Mouse (Mus musculus) hindbrain, embryonic 14.5 days (tissue): ENCODE data around the gene Btbd10. TPM values are rescaled to one million over a fixed set of nuclear protein-coding genes. Genes with fewer than 3 reads are reported as not detected.

Source experiments
- ATAC-seq: fragments of 200-750 bp; cut with Nextera tagmentation; 2 replicates; pipeline ENCODE4 v1.8.0; 2017; ENCODE audit warnings: moderate number of reproducible peaks, mild to moderate bottlenecking, moderate TSS enrichment, moderate library complexity; ENCODE audit not compliant: low FRiP score
- DNase-seq: peaks from one replicate; pipeline ENCODE4 v3.0.0-alpha.2; 2015; ENCODE audit warnings: low spot score
- H3K27ac ChIP-seq: fragments of 300-500 bp; sonication (generic); 2 replicates; pipeline ENCODE4 v1.5.1; 2014; ENCODE audit warnings: mild to moderate bottlenecking, moderate library complexity
- H3K27me3 ChIP-seq: fragments of 300-500 bp; sonication (generic); 2 replicates; pipeline ENCODE4 v1.6.1; 2014; ENCODE audit warnings: mild to moderate bottlenecking, low read length, mixed read lengths; ENCODE audit not compliant: control insufficient read depth, insufficient read depth
- H3K36me3 ChIP-seq: fragments of 300-500 bp; sonication (generic); replicated peaks from 2 replicates; pipeline ENCODE4 v1.6.1; 2014; ENCODE audit not compliant: control insufficient read depth, insufficient read depth
- H3K4me1 ChIP-seq: fragments of 300-500 bp; sonication (generic); replicated peaks from 2 replicates; pipeline ENCODE4 v1.6.1; 2014; ENCODE audit warnings: antibody characterized with exemption, low read length, mixed read lengths; ENCODE audit not compliant: control insufficient read depth, insufficient read depth
- H3K4me2 ChIP-seq: fragments of 300-500 bp; sonication (generic); replicated peaks from 2 replicates; pipeline ENCODE4 v1.6.1; 2014; ENCODE audit warnings: mild to moderate bottlenecking, moderate library complexity
- H3K4me3 ChIP-seq: fragments of 300-500 bp; sonication (generic); replicated peaks from 2 replicates; pipeline ENCODE4 v1.5.1; 2014; ENCODE audit warnings: mild to moderate bottlenecking, low read length
- H3K9ac ChIP-seq: fragments of 300-500 bp; sonication (generic); 2 replicates; pipeline ENCODE4 v1.6.1; 2014
- H3K9me3 ChIP-seq: fragments of 300-500 bp; sonication (generic); 2 replicates; pipeline ENCODE4 v1.6.1; 2016; ENCODE audit warnings: low read length; ENCODE audit not compliant: control insufficient read depth
- WGBS: fragments of 180-500 bp; shearing (Covaris S2); extraction: QIAGEN DNeasy Blood & Tissue Kit; methylation state at CpG from one replicate; pipeline ENCODE4 v1.1.7; 2014; 5-methylcytosine and 5-hydroxymethylcytosine counted together
- polyA plus RNA-seq: library from polyadenylated mRNA; unstranded; fragments of >200 nt; fragmentation: Nextera tagmentation; extraction: Ambion mirVana; gene quantifications from 2 replicates; pipeline ENCODE4 v1.2.1, GENCODE M21; 2014

Gene Btbd10
- polyA plus RNA-seq, 1 experiment from 2014 or later: 81.8 TPM

DNA sequence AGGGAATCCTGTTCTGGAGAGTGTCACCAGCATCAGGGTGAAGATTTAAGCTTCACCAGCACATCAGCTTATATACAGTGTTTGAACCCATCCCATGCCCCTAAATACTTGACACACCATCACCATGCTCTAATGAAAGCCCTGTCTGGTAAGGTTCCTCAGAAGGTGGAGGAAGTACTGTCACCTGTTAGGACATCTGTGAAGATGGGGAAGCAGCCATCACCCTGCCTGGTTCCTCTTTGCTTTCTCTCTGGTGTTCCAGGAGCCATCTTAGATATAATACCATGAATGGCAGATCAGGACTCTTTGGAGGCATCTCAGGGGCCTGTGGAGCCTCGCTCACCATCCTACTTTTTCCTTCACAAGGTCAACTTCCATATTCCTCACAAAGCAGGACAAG, 3.5 kb upstream of the Btbd10 start:
- Histone ChIP-seq H3K4me1 (peaks cover 15% of the 10 kb centered on the region), H3K4me2 (no peak overlapping the region), H3K27ac (no peak overlapping the region), H3K27me3 (no peaks in the 10 kb centered on the region), H3K4me3 (no peak overlapping the region), H3K36me3 (no peaks in the 10 kb centered on the region), H3K9ac (no peak overlapping the region), H3K9me3 (no peaks in the 10 kb centered on the region)
- no peak for ATAC-seq
- 75% methylated on average over 1 of the region's 1 CpGs for WGBS
- no peak for DNase-seq

DNA sequence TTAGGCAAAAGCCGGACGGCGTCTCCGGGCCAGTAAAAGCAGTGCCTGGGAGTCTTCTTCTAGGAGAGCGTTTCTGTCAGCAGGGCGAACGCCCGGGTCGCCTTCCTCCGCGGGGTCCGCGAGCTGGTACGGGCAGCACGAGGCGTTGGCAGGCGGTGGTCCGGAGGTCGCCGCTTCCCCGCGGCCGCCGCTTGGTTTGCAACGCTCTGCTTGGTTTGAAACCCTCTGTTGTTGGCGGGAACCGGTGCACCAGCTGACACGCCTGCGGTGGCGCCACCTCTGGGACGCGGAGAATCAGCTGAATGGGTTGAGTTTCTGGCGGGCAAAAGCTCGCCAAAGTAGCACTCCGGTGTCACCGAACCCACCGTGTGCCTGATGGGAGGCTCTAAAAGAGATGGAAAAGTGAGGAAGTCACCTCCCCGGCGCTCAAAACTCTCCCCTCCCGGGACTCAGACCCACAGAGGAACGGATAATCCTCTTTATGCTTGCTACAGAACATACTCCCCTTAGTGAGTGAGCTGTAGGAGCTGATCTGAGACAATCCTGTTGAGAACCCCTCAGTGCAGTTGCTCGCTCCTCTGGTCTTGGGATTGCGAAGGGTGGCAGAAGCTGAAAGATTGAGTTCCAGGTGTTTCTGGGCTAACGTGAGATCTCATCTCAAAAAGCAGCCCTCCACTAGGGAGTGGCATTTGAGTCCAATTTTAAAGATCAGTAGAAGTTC, 588 bp upstream of the Btbd10 start:
- Histone ChIP-seq H3K27ac (peak overlapping the region; percentile 90), H3K4me3 (peak overlapping the region; percentile 90), H3K4me1 (peaks cover 19% of the 10 kb centered on the region), H3K36me3 (no peaks in the 10 kb centered on the region), H3K9me3 (no peaks in the 10 kb centered on the region), H3K27me3 (no peaks in the 10 kb centered on the region), H3K4me2 (peak overlapping the region; percentile 85), H3K9ac (peak overlapping the region; percentile 72)
- peak; percentile 67 for DNase-seq
- WGBS: under 1% methylated on average over 44 of the region's 44 CpGs
- peak; percentile 67; the same call in 1 of the 2 replicates for ATAC-seq

DNA sequence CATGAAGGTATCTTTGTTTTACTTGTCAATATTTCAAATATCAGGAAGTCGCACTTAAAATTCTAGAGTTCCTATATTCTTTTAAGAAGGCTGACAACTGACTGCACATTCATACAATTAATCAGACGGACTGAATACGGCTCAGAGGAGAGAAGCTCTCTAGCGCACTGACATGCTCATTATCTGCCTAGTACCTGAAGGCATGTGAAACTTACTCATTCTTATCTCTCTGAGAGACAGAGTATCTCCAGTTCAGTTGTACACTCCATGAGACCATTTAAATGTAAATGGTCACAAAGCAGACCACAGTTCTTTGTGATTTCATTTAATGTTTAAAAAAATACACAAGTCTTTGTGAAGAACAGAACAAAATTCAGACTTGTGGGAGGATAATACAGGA, 1.8 kb downstream of the Btbd10 start:
- DNase-seq (no peak), ATAC-seq (no peak)
- peak overlapping the region; percentile 67; the same call in 1 of the 2 replicates for H3K4me2 ChIP-seq
- H3K9me3 ChIP-seq: no peaks in the 10 kb centered on the region
- no peak overlapping the region for H3K9ac ChIP-seq
- WGBS: 58% methylated on average over 4 of the region's 4 CpGs
- H3K27ac ChIP-seq: no peak overlapping the region
- no peaks in the 10 kb centered on the region for H3K27me3 ChIP-seq
- no peaks in the 10 kb centered on the region for H3K36me3 ChIP-seq
- peaks cover 19% of the 10 kb centered on the region for H3K4me1 ChIP-seq
- H3K4me3 ChIP-seq: no peak overlapping the region

DNA sequence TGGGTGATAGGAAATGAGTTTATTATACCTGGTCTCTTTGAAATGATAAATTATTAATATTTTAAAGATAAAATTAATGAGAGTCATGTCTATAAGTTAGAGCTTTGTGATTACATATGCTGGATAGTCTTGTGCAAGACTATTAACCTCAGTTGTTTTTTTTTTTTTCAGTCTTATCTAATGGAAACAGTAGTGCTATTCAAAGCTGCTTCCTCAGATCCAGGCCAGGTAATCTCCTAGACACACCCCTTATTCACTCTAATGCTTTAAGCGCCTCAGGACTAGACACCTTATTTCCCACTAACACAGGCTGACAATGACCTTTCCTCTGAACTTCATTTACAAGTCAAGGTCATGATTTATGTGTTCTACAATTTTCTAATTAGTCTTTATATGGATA, 20.1 kb downstream of the Btbd10 start:
- Histone ChIP-seq H3K4me2 (no peak overlapping the region), H3K36me3 (no peaks in the 10 kb centered on the region), H3K4me3 (no peak overlapping the region), H3K27me3 (no peaks in the 10 kb centered on the region), H3K27ac (no peak overlapping the region), H3K9me3 (no peaks in the 10 kb centered on the region), H3K4me1 (0 out of 2 replicates have a peak, but pooled peaks cover 4% of the 10 kb centered on the region), H3K9ac (no peak overlapping the region)
- WGBS: 90% methylated on average over 1 of the region's 1 CpGs
- ATAC-seq (no peak), DNase-seq (no peak)

DNA sequence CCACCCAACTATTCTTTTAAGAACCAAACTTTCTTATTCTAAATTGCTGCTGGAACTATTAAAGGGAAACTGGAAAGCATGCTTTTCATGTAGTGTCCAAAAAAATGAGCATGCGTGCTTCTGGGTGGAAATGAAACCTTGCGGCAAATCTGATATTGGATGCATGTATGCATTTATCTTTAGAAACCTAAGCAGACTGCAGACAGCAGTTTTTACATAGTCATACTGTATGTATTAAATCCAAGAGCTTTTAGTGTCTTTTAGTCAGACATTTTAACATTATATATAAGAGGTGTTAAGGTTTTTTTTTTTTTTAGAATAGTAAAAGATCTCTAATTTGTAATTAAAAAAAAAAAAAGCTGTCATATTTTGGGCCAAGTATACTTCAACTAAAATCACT, 21.5 kb downstream of the Btbd10 start:
- H3K9ac ChIP-seq: no peak overlapping the region
- H3K9me3 ChIP-seq: no peaks in the 10 kb centered on the region
- 0 out of 2 replicates have a peak overlapping the region, but pooled peaks have one; percentile 5 for H3K27ac ChIP-seq
- ATAC-seq (no peak), DNase-seq (no peak)
- 0 out of 2 replicates have a peak, but pooled peaks cover 4% of the 10 kb centered on the region for H3K4me1 ChIP-seq
- 75% methylated on average over 2 of the region's 2 CpGs for WGBS
- H3K36me3 ChIP-seq: no peaks in the 10 kb centered on the region
- H3K4me3 ChIP-seq: no peak overlapping the region
- peak overlapping the region; percentile 40 for H3K4me2 ChIP-seq
- no peaks in the 10 kb centered on the region for H3K27me3 ChIP-seq

DNA sequence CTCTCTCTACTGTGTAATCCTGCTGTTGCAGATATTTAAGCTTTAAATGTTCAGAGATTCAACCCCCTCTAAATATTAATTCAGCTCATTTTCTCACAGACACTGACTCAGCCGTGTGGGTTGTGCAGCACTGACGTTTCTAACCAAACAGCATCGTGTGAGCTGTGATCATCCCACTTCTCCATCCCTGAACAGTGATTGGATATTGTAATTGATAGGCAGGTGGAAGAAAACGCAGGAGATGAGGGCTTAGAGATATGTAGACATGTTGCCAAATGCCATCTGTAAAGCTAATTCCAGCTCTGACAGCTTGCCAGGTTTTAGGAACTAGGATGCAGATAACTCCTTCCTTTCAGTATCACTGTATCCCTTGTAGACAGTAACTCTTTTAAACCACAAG, 21.9 kb downstream of the Btbd10 start:
- Histone ChIP-seq H3K4me1 (0 out of 2 replicates have a peak, but pooled peaks cover 4% of the 10 kb centered on the region), H3K27me3 (no peaks in the 10 kb centered on the region), H3K4me2 (peak overlapping the region; percentile 40), H3K36me3 (no peaks in the 10 kb centered on the region), H3K9ac (no peak overlapping the region), H3K9me3 (no peaks in the 10 kb centered on the region), H3K27ac (peak overlapping the region; percentile 66), H3K4me3 (0 out of 2 replicates have a peak overlapping the region, but pooled peaks have one; percentile 14)
- WGBS: 23% methylated on average over 4 of the region's 4 CpGs
- ATAC-seq (peak; percentile 87; the same call in 1 of the 2 replicates), DNase-seq (peak; percentile 74)

DNA sequence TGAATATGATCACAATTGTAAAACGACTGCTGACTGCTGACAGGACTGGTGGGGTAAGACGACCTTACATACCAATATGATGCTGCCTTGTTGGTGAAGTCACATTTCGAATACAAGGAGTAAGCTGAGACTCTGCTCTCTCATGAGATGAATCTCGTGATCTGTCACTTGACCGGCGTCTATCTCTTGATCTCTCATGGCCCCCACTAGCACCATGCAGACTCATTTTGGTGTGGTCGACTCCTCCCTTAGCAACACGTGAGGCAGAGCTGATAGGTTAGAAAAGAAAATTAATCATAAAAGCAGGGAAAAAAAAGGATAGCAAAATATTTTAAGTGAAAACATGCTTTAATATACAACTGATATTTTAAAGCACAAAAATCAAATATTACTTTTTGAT, 33.9 kb downstream of the Btbd10 start:
- no peaks in the 10 kb centered on the region for H3K9me3 ChIP-seq
- H3K4me1 ChIP-seq: no peaks in the 10 kb centered on the region
- no peak overlapping the region for H3K4me3 ChIP-seq
- DNase-seq: no peak
- whole genome bisulfite sequencing: 86% methylated on average over 8 of the region's 8 CpGs
- no peak overlapping the region for H3K4me2 ChIP-seq
- H3K9ac ChIP-seq: no peak overlapping the region
- no peaks in the 10 kb centered on the region for H3K27me3 ChIP-seq
- peaks cover 15% of the 10 kb centered on the region for H3K36me3 ChIP-seq
- no peak overlapping the region for H3K27ac ChIP-seq
- ATAC-seq: no peak

DNA sequence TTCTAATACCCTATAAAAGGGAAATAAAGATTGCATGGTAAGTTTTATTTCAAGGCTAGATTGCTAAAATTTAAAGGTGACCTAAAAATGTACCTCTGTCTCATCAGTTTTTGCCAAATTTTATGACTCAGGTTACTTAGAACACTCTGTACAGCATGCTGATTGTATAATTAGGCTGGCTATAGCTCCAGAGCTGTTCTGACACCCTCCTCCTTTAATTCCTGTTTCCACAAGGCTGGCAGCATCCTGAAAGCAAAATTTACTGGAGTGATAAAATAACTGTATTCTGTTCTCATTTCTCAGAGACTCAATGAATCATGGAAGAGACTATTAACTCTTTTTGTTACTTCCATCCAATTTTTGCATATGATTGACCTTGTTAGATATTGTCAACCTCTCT, 35.2 kb downstream of the Btbd10 start:
- Histone ChIP-seq H3K4me1 (no peaks in the 10 kb centered on the region), H3K27ac (no peak overlapping the region), H3K36me3 (peaks cover 15% of the 10 kb centered on the region), H3K9ac (no peak overlapping the region), H3K4me2 (no peak overlapping the region), H3K9me3 (no peaks in the 10 kb centered on the region), H3K4me3 (no peak overlapping the region), H3K27me3 (no peaks in the 10 kb centered on the region)
- no peak for ATAC-seq
- DNase-seq: no peak

DNA sequence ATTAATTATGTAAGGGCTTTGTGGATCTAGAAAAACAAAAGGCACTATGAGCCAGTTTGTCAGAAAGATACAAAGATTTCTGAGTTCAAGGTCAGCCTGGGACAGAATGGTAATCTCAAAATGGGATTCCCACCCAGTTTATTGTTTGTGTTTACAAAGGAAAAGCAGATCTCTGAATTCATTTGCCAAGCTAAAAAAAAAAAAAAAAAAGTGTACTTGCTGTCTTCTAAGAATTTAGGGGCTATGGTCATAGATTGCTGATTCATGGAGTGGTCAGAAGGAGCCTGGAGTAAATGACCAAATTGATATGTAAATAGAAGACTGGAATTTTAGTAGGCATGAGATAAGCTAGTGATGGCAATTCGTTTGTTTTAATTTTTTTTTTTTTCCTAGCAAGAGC, 49.1 kb downstream of the Btbd10 start:
- DNase-seq (no peak), ATAC-seq (no peak)
- no peaks in the 10 kb centered on the region for H3K4me1 ChIP-seq
- no peaks in the 10 kb centered on the region for H3K27me3 ChIP-seq
- H3K9ac ChIP-seq: no peak overlapping the region
- 78% methylated on average over 1 of the region's 1 CpGs for WGBS
- peaks cover 37% of the 10 kb centered on the region for H3K36me3 ChIP-seq
- no peak overlapping the region for H3K27ac ChIP-seq
- H3K9me3 ChIP-seq: no peaks in the 10 kb centered on the region
- no peak overlapping the region for H3K4me2 ChIP-seq
- H3K4me3 ChIP-seq: no peak overlapping the region
